Mouse (Mus musculus) G1E-ER4 (cell line): ENCODE results near the gene Zfp446. TPM values are rescaled to one million over a fixed set of nuclear protein-coding genes. Genes with fewer than 3 reads are reported as not detected.

Experiments
- GATA1 ChIP-seq: IDR thresholded peaks from one replicate; pipeline ENCODE4 v1.8.0; 2012; ENCODE audit warnings: low read length, inconsistent platforms
- polyA plus RNA-seq: library from polyadenylated mRNA; stranded (reverse); fragments of >175 nt; gene quantifications from 2 replicates; pipeline ENCODE4 v1.2.3, GENCODE M21; 2012

Gene Zfp446
- polyA plus RNA-seq, 1 experiment = 5.9 TPM

DNA sequence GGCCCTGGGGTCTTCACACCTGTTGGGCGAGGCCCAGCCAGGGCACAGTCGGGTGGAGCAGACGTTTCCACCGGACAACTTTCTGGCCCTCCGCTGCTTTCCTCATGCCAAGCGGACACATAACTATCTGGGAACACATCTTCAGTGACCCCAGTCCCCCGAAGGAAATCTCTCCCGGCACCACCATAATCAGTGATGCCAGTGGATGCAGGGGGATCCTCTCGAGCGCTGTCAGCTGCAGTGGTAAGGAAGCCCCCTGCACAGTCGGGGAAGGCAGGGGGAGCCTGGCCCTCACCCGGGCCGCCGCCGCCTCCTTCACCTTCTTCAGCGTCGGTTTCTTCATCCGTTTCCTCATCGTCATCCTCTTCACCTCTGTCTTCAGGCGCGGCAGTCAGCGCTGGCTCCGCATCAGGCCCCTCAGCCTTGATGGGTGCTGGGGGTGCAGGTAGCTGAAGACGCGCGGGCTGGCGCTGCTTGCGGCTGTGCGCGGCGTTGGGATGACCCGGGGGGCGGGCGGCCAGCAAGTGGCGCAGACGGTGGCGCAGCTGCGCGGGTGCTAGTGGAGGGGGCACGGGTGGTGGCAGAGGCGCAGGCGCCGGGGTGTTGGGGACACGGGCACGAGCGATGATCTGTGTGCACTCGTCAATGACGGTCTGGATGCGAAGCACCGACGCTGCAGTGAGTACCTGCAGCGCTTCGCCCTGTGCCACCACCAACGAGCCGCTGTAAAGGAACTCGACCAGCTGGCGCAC is 29.9 kb downstream of the Zfp446 start:
- no peak for TF ChIP-seq GATA1

- no peak for TF ChIP-seq GATA1
Observed at GRCm38 (mm10) chr7:13009143-13010004, 31.7 kb downstream of the Zfp446 start.

DNA sequence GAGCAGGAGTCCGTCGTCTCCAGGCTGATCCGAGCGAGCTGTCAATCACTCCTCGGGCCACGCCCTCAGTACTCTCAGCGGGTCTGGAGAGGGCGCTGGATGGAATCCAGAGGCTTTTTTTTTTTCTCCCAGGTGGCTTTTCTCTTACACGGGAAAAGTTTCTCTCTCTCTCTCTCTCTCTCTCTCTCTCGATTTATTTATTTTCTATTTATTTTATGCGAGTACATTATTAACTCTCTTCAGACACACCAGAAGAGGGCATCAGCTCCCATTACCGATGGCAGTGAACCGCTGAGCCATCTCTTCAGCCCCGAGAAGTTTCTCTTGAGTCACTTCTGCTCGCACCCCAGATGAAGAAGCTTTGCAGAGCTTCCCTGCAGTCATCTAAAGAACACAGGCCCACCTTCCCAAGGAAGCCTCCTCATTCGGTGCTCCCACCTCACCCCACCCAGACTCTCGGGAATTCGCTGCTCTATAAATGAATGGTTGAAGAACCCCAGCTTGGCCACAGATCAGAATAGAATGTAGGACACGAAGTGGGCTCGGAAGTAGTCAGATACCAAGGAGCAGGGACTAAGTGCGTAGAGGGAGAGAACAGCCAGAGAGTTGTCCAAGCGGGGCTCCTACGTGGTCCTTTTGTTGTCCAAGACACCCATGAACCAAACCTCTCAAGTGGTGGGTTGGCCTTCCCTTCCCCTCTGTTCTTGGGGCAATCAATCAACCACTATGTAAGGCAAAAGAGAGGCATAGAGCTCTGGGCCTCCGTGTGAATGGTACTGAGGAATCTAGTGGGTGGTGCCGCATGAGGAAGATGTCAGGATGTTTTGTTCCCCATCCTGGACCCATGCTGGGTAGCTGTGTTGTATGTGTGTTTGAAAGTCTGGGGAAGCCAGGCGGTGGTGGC is 32.6 kb downstream of the Zfp446 start, which contains the start of gene Zbtb45:
Zbtb45 (minus strand) TSS at position 30 of the 904 bp plus-strand sequence.
- no peak for TF ChIP-seq GATA1

- TF ChIP-seq GATA1 = no peak
Observed at GRCm38 (mm10) chr7:13013671-13014070, 36.0 kb downstream of the Zfp446 start.

- TF ChIP-seq GATA1 = no peak
Observed at GRCm38 (mm10) chr7:13014275-13014839, 36.7 kb downstream of the Zfp446 start.

DNA sequence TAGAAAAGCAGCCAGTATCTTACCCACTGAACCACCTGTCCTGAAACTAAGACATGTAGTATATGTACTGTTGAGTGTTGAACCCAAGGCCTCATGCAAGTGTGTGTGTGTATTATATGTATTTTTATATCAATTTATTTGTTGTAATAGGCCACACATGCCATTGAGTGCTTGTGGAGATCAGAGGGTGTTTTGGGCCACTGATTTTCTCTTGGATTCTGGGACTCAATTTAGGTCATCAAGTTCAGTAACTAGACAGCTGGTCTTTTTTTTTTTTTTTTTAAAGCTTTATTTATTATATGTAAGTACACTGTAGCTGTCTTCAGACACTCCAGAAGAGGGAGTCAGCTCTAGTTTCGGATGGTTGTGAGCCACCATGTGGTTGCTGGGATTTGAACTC is 37.6 kb downstream of the Zfp446 start:
- no peak for TF ChIP-seq GATA1

DNA sequence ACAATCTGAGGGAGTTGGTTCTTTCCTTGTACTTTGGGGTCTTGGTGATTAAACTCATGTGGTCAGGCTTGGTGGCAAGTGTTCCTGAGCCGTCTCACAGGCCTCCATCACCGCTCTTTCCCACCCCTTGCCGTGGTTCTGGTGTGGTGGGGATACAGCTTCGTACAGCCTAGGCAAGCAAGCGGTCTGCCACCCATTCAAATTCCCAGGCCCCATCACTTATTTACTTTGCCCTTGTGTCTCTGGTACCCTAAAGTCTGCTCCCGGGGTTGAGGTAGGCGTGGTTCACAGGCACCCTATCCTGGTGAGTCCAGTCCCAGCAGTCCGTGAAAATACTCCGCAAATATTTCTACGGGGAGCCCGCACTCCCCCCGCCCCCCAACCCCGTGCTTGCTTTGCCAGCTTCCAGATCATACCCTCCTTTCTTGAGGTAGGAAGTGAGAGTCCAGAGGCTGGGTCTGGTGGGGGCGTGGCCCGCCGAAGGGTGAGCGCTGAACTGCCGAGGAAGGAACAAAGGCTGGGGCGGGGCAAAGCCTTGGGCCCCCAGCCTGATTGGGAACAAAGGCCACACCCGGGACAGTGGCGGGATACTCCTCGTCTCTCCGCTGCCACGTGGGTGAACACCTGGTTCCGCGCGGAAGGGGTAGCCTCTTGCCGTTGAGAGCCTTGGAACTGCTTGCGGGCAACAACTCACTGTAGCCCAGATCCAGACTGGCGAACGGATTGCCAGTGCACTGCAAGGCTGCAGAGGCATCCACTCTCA is 45.3 kb downstream of the Zfp446 start:
- no peak for TF ChIP-seq GATA1

- TF ChIP-seq GATA1 = no peak
Observed at GRCm38 (mm10) chr7:13023928-13024731, 46.5 kb downstream of the Zfp446 start.

GRCm38 (mm10) chr7:13024805-13025204 is 47.2 kb downstream of the Zfp446 start:
- no peak for TF ChIP-seq GATA1

- TF ChIP-seq GATA1 = no peak
Observed at GRCm38 (mm10) chr7:13025511-13026112, 48.0 kb downstream of the Zfp446 start.

GRCm38 (mm10) chr7:13028986-13029385 is 51.3 kb downstream of the Zfp446 start:
- no peak for TF ChIP-seq GATA1

- no peak for TF ChIP-seq GATA1
Observed at GRCm38 (mm10) chr7:13031069-13031468, 53.4 kb downstream of the Zfp446 start.

- no peak for TF ChIP-seq GATA1
Observed at GRCm38 (mm10) chr7:13031983-13032382, 54.3 kb downstream of the Zfp446 start.

GRCm38 (mm10) chr7:13032541-13032940 is 54.9 kb downstream of the Zfp446 start:
- no peak for TF ChIP-seq GATA1
